Mouse (Mus musculus): ENCODE measurements around the gene Smim27. TPM values are rescaled to one million over a fixed set of nuclear protein-coding genes. Genes with fewer than 3 reads are reported as not detected.

Gene Smim27
- polyA plus RNA-seq, 1 experiment: 15.2 TPM

GRCm38 (mm10) chr4:40253766-40254165 is 15.6 kb upstream of the Smim27 start:
- H3K4me3 ChIP-seq (replicated peaks; ENCODE audit: extremely low read depth, low read depth, low read length): no peak overlapping the region
- no peaks in the 10 kb centered on the region for H3K4me1 ChIP-seq (ENCODE audit: control insufficient read depth, insufficient read depth, low read length)
- no peak for TF ChIP-seq CTCF (IDR thresholded peaks at IDR 0.05; ENCODE audit: insufficient read depth, low read length)
- no peak for TF ChIP-seq POLR2A (IDR thresholded peaks at IDR 0.05; ENCODE audit: borderline replicate concordance, extremely low read depth, low read depth, low read length)
- WGBS: 42% methylated on average over 2 of the region's 2 CpGs
- no peak for DNase-seq

GRCm38 (mm10) chr4:40254385-40255103 is 14.8 kb upstream of the Smim27 start:
- no peak for DNase-seq
- H3K4me1 ChIP-seq (ENCODE audit: control insufficient read depth, insufficient read depth, low read length): no peaks in the 10 kb centered on the region
- no peak overlapping the region for H3K4me3 ChIP-seq (replicated peaks; ENCODE audit: extremely low read depth, low read depth, low read length)
- WGBS: 74% methylated on average over 8 of the region's 8 CpGs
- TF ChIP-seq POLR2A (IDR thresholded peaks at IDR 0.05; ENCODE audit: borderline replicate concordance, extremely low read depth, low read depth, low read length) (no peak), CTCF (IDR thresholded peaks at IDR 0.05; ENCODE audit: insufficient read depth, low read length) (no peak)

- TF ChIP-seq POLR2A (IDR thresholded peaks at IDR 0.05; ENCODE audit: borderline replicate concordance, extremely low read depth, low read depth, low read length): no peak
- WGBS: 43% methylated on average over 1 of the region's 1 CpGs
- Histone ChIP-seq H3K4me3 (replicated peaks; ENCODE audit: extremely low read depth, low read depth, low read length) (no peak overlapping the region), H3K4me1 (ENCODE audit: control insufficient read depth, insufficient read depth, low read length) (peaks cover 4% of the 10 kb centered on the region)
- DNase-seq: no peak
These were observed 5.1 kb upstream of the Smim27 start for GRCm38 (mm10) chr4:40264321-40264720.

- WGBS: 29% methylated on average over 7 of the region's 7 CpGs
- no peak for TF ChIP-seq CTCF (IDR thresholded peaks at IDR 0.05; ENCODE audit: insufficient read depth, low read length)
- TF ChIP-seq POLR2A (IDR thresholded peaks at IDR 0.05; ENCODE audit: borderline replicate concordance, extremely low read depth, low read depth, low read length): no peak
- no peak for DNase-seq
- peak overlapping the region; percentile 85 for H3K4me3 ChIP-seq (replicated peaks; ENCODE audit: extremely low read depth, low read depth, low read length)
- peaks cover 4% of the 10 kb centered on the region for H3K4me1 ChIP-seq (ENCODE audit: control insufficient read depth, insufficient read depth, low read length)
These were observed 1.7 kb upstream of the Smim27 start for GRCm38 (mm10) chr4:40267681-40268080.

- Histone ChIP-seq H3K4me3 (replicated peaks; ENCODE audit: extremely low read depth, low read depth, low read length) (peak overlapping the region; percentile 85), H3K4me1 (ENCODE audit: control insufficient read depth, insufficient read depth, low read length) (peaks cover 4% of the 10 kb centered on the region)
- TF ChIP-seq POLR2A (IDR thresholded peaks at IDR 0.05; ENCODE audit: borderline replicate concordance, extremely low read depth, low read depth, low read length): 0 out of 2 replicates have a peak, but pooled peaks have one; percentile 54
- TF ChIP-seq CTCF (IDR thresholded peaks at IDR 0.05; ENCODE audit: insufficient read depth, low read length): no peak
- under 1% methylated on average over 49 of the region's 50 CpGs for WGBS
- DNase-seq: peak; percentile 93
These were observed 1.1 kb upstream of the Smim27 start for GRCm38 (mm10) chr4:40268204-40268813.

GRCm38 (mm10) chr4:40268835-40269234 is 544 bp upstream of the Smim27 start:
- Histone ChIP-seq H3K4me3 (replicated peaks; ENCODE audit: extremely low read depth, low read depth, low read length) (peak overlapping the region; percentile 85), H3K4me1 (ENCODE audit: control insufficient read depth, insufficient read depth, low read length) (peaks cover 4% of the 10 kb centered on the region)
- TF ChIP-seq CTCF (IDR thresholded peaks at IDR 0.05; ENCODE audit: insufficient read depth, low read length): no peak
- under 1% methylated on average over 16 of the region's 16 CpGs for WGBS
- no peak for DNase-seq

- WGBS: under 1% methylated on average over 21 of the region's 21 CpGs
- Histone ChIP-seq H3K4me1 (ENCODE audit: control insufficient read depth, insufficient read depth, low read length) (no peaks in the 10 kb centered on the region), H3K4me3 (replicated peaks; ENCODE audit: extremely low read depth, low read depth, low read length) (peak overlapping the region; percentile 80)
- DNase-seq: no peak
- TF ChIP-seq CTCF (IDR thresholded peaks at IDR 0.05; ENCODE audit: insufficient read depth, low read length) (no peak), POLR2A (IDR thresholded peaks at IDR 0.05; ENCODE audit: borderline replicate concordance, extremely low read depth, low read depth, low read length) (no peak)
These were observed 9.5 kb downstream of the Smim27 start for GRCm38 (mm10) chr4:40278880-40279275.

GRCm38 (mm10) chr4:40279276-40279900 is 10.0 kb downstream of the Smim27 start, which contains the start of gene Ndufb6:
Gene Ndufb6 (minus strand): TSS chr4:40279421.
- peak; percentile 75; the same call in 1 of the 2 replicates for TF ChIP-seq POLR2A (IDR thresholded peaks at IDR 0.05; ENCODE audit: borderline replicate concordance, extremely low read depth, low read depth, low read length)
- TF ChIP-seq CTCF (IDR thresholded peaks at IDR 0.05; ENCODE audit: insufficient read depth, low read length): no peak
- DNase-seq: peak; percentile 94
- WGBS: under 1% methylated on average over 36 of the region's 36 CpGs
- no peaks in the 10 kb centered on the region for H3K4me1 ChIP-seq (ENCODE audit: control insufficient read depth, insufficient read depth, low read length)
- H3K4me3 ChIP-seq (replicated peaks; ENCODE audit: extremely low read depth, low read depth, low read length): peak within 1 kb of the TSS; percentile 80

- H3K4me3 ChIP-seq (replicated peaks; ENCODE audit: extremely low read depth, low read depth, low read length): no peak overlapping the region
- peak; percentile 61 for DNase-seq
- no peak for TF ChIP-seq POLR2A (IDR thresholded peaks at IDR 0.05; ENCODE audit: borderline replicate concordance, extremely low read depth, low read depth, low read length)
- peak; percentile 50 for TF ChIP-seq CTCF (IDR thresholded peaks at IDR 0.05; ENCODE audit: insufficient read depth, low read length)
- 10% methylated on average over 4 of the region's 4 CpGs for WGBS
- H3K4me1 ChIP-seq (ENCODE audit: control insufficient read depth, insufficient read depth, low read length): no peaks in the 10 kb centered on the region
These were observed 16.2 kb downstream of the Smim27 start for GRCm38 (mm10) chr4:40285582-40285981.

Data from lung, adult 2 months (tissue).